In genomic region chrX:13618476-13618875, GRCm38 (mm10) we compare ENCODE assay signal across 22 mouse cellular contexts. TPM values are rescaled to one million over a fixed set of nuclear protein-coding genes. Genes with fewer than 3 reads are reported as not detected.
A peak's percentile ranks its signal among the peaks of the same experiment; 100 is the strongest.
DNase-seq lines count a peak whose midpoint lies in the region; ATAC-seq and TF ChIP-seq lines count a peak whose summit lies in the region.
"Had no signal": no experiment of that assay in that cellular context is flagged by ENCODE, and none has a peak within 500 bp of the region (broad histone marks: within the 10 kb centered on the region; RNA-seq: fewer than 3 reads in every experiment).

No protein-coding gene starts in this region.

- no peaks in the 10 kb centered on the region for H3K27me3 ChIP-seq in midbrain, embryonic 14.5 days (ENCODE audit: control insufficient read depth, insufficient read depth, low read length)
- H3K27me3 ChIP-seq: embryonic facial prominence, embryonic 12.5 days had no signal

- WGBS in midbrain, embryonic 14.5 days = 80% methylated on average over 4 of the region's 4 CpGs

- no peak overlapping the region for H3K9ac ChIP-seq in midbrain, embryonic 14.5 days (replicated peaks; ENCODE audit: low read length)
- H3K9ac ChIP-seq: embryonic facial prominence, embryonic 12.5 days; liver, postnatal 0 days had no signal

- no peak overlapping the region for H3K4me2 ChIP-seq in midbrain, embryonic 14.5 days (ENCODE audit: low read length)
- H3K4me2 ChIP-seq: embryonic facial prominence, embryonic 12.5 days; heart, embryonic 11.5 days had no signal

- TF ChIP-seq CTCF in bone marrow macrophage, adult 2 months (IDR thresholded peaks at IDR 0.05; ENCODE audit: low read depth, low read length) = no peak

- no peak overlapping the region for H3K4me3 ChIP-seq in bone marrow macrophage, adult 2 months (ENCODE audit: insufficient read depth, low read length)
- H3K4me3 ChIP-seq in midbrain, embryonic 14.5 days (replicated peaks; ENCODE audit: low read depth, low read length) = no peak overlapping the region
- H3K4me3 ChIP-seq: embryonic facial prominence, embryonic 12.5 days had no signal

- H3K27ac ChIP-seq in bone marrow macrophage, adult 2 months (ENCODE audit: insufficient read depth, low read depth, low read length) = peak overlapping the region; percentile 86
- no peak overlapping the region for H3K27ac ChIP-seq in midbrain, embryonic 14.5 days (replicated peaks; ENCODE audit: low read depth, low read length)
- H3K27ac ChIP-seq: embryonic facial prominence, embryonic 12.5 days; kidney, postnatal 0 days had no signal

- no peak for TF ChIP-seq POLR2A in bone marrow macrophage, adult 2 months (IDR thresholded peaks at IDR 0.05; ENCODE audit: borderline replicate concordance, low read depth, low read length)

- 0 out of 2 replicates have a peak, but pooled peaks cover 2% of the 10 kb centered on the region for H3K36me3 ChIP-seq in midbrain, embryonic 14.5 days (ENCODE audit: control insufficient read depth, insufficient read depth, low read length)
- H3K36me3 ChIP-seq: embryonic facial prominence, embryonic 12.5 days had no signal

- DNase-seq in heart, adult 9 months (ENCODE audit: low spot score in 2 of 2) = peak; percentile 53 to 67
- no peak for DNase-seq in heart, postnatal 4 days
- peak; percentile 14 for DNase-seq in lung, postnatal 25 days (ENCODE audit: low spot score)
- no peak for DNase-seq in lung, postnatal 10 days
- DNase-seq in skeletal muscle tissue, adult 2 months (ENCODE audit: low read depth, low spot score) = peak; percentile 22
- no peak for DNase-seq in adrenal gland, postnatal 10 days
- DNase-seq in midbrain, embryonic 14.5 days = no peak
- DNase-seq: adrenal gland, adult 8-10 months; cerebellum, adult 8-10 months; gastrocnemius, postnatal 10 days; heart, postnatal 36 days; layer of hippocampus, postnatal 36 days; liver; liver, postnatal 0 days had no signal

- H3K9me3 ChIP-seq in midbrain, embryonic 14.5 days (ENCODE audit: control insufficient read depth, low read length) = no peaks in the 10 kb centered on the region
- H3K9me3 ChIP-seq: embryonic facial prominence, embryonic 12.5 days had no signal

- peaks cover 30% of the 10 kb centered on the region for H3K4me1 ChIP-seq in bone marrow macrophage, adult 2 months (ENCODE audit: control insufficient read depth, insufficient read depth, low read length)
- H3K4me1 ChIP-seq in midbrain, embryonic 14.5 days (ENCODE audit: control insufficient read depth, insufficient read depth, low read length) = no peaks in the 10 kb centered on the region
- H3K4me1 ChIP-seq: embryonic facial prominence, embryonic 12.5 days had no signal

- no peak for ATAC-seq in midbrain, embryonic 14.5 days (ENCODE audit: low FRiP score, low TSS enrichment)
- ATAC-seq: forebrain, embryonic 16.5 days; liver, postnatal 0 days; midbrain, embryonic 16.5 days had no signal

RNA-seq across cellular contexts. Expression of gene Gpr34, which starts 13.4 kb away (rescaled TPM):
- total RNA-seq in heart, postnatal 4 days (2021) = 1 to 10 TPM; 1.1 TPM
- polyA plus RNA-seq in bone marrow macrophage, adult 2 months (2012; ENCODE audit: insufficient read depth, insufficient read length, missing spikeins) = 24.0 and 25.0 TPM in 2 replicates
- 1 to 10 TPM; 1.2 to 1.8 TPM for total RNA-seq in adrenal gland, postnatal 10 days (2021)
- 2.6 TPM in 2 replicates for polyA plus RNA-seq in midbrain, embryonic 14.5 days (2014; fragmentation: Nextera tagmentation; extraction: Ambion mirVana)

RNA-seq across cellular contexts. Expression of gene Gpr82, which starts 42.7 kb away (rescaled TPM):
- total RNA-seq in heart, postnatal 4 days (2021) = not detected
- 0.85 and 1.6 TPM in 2 replicates for polyA plus RNA-seq in bone marrow macrophage, adult 2 months (2012; ENCODE audit: insufficient read depth, insufficient read length, missing spikeins)
- total RNA-seq in adrenal gland, postnatal 10 days (2021) = not detected
- polyA plus RNA-seq in midbrain, embryonic 14.5 days (2014; fragmentation: Nextera tagmentation; extraction: Ambion mirVana) = 0.61 and 0.76 TPM in 2 replicates
- total RNA-seq: adrenal gland, adult 8-10 months; gastrocnemius, postnatal 10 days; heart, postnatal 36 days; layer of hippocampus, postnatal 36 days; left cerebral cortex, postnatal 36 days; megakaryocyte, adult 5-6 weeks had no signal
- polyA plus RNA-seq: liver, postnatal 0 days had no signal

Comparison
In these comparisons a context has a peak if more than half of its experiments do, and no peak if none do; other contexts are left out.
1. DNase-seq: peak in heart, adult 9 months (2 of 2), lung, postnatal 25 days (single experiment) and skeletal muscle tissue, adult 2 months (single experiment); none in heart, postnatal 4 days (single experiment), lung, postnatal 10 days (single experiment), adrenal gland, postnatal 10 days (single experiment) and midbrain, embryonic 14.5 days (single experiment).